Mouse (Mus musculus): ENCODE results near the gene Klf14. TPM values are rescaled to one million over a fixed set of nuclear protein-coding genes. Genes with fewer than 3 reads are reported as not detected.

Klf14 gene
- polyA plus RNA-seq, 1 experiment = not detected

- Histone ChIP-seq H3K36me3 (ENCODE audit: control insufficient read depth, insufficient read depth, low read length) (no peaks in the 10 kb centered on the region), H3K4me1 (ENCODE audit: control insufficient read depth, insufficient read depth, insufficient read length, low read length) (no peaks in the 10 kb centered on the region), H3K4me3 (ENCODE audit: low read depth, low read length) (no peak within 1 kb of the TSS), H3K27me3 (ENCODE audit: control insufficient read depth, insufficient read depth, low read length) (no peaks in the 10 kb centered on the region), H3K27ac (ENCODE audit: insufficient read depth, low read depth, low read length) (no peak within 1 kb of the TSS)
- TF ChIP-seq CTCF (IDR thresholded peaks at IDR 0.05; ENCODE audit: extremely low read depth, insufficient read length, insufficient replicate concordance, low read depth, low read length) = no peak
- TF ChIP-seq POLR2A (IDR thresholded peaks at IDR 0.05; ENCODE audit: low read depth, low read length) = no peak
- WGBS = 77% methylated on average over 2 of the region's 2 CpGs
Measured at GRCm38 (mm10) chr6:30915473-30915872, 43.4 kb downstream of the Klf14 start, which contains the start of gene Tsga13. Gene Tsga13, minus strand, starts transcription at chr6:30915573.

GRCm38 (mm10) chr6:30907970-30908369, 50.9 kb downstream of the Klf14 start:
- no peaks in the 10 kb centered on the region for H3K27me3 ChIP-seq (ENCODE audit: control insufficient read depth, insufficient read depth, low read length)
- H3K4me1 ChIP-seq (ENCODE audit: control insufficient read depth, insufficient read depth, insufficient read length, low read length) = no peaks in the 10 kb centered on the region
- H3K27ac ChIP-seq (ENCODE audit: insufficient read depth, low read depth, low read length) = no peak overlapping the region
- TF ChIP-seq POLR2A (IDR thresholded peaks at IDR 0.05; ENCODE audit: low read depth, low read length) = no peak
- WGBS = 63% methylated on average over 3 of the region's 3 CpGs
- H3K36me3 ChIP-seq (ENCODE audit: control insufficient read depth, insufficient read depth, low read length) = no peaks in the 10 kb centered on the region
- no peak overlapping the region for H3K4me3 ChIP-seq (ENCODE audit: low read depth, low read length)

Other genes starting within 250 kb of the Klf14 start
- gene Mest, start 235.5 kb downstream of the Klf14 start, polyA plus RNA-seq (2012; rRNA removed) = 15.1 and 38.1 TPM in 2 replicates
- gene Copg2, start 62.3 kb downstream of the Klf14 start, polyA plus RNA-seq (2012; rRNA removed) = 1.4 and 3.1 TPM in 2 replicates
- gene Tsga13, start 43.5 kb downstream of the Klf14 start, polyA plus RNA-seq (2012; rRNA removed) = not detected in 2 replicates

Data from small intestine, adult 2 months (tissue).